Mouse (Mus musculus) cortical plate, adult 2 months (tissue): ENCODE measurements around the gene Trabd.

ENCODE experiments used
- CTCF ChIP-seq: fragments of 200-500 bp; IDR thresholded peaks from 2 replicates; pipeline ENCODE4 v1.5.1; 2011; ENCODE audit warnings: mild to moderate bottlenecking, control low read depth, low read length; ENCODE audit not compliant: insufficient read depth; ENCODE audit errors: extremely low read depth
- POLR2A ChIP-seq: fragments of 200-500 bp; IDR thresholded peaks from 2 replicates; pipeline ENCODE4 v1.6.1; 2011; ENCODE audit warnings: mild to moderate bottlenecking, low read length, control low read depth; ENCODE audit not compliant: insufficient read depth; ENCODE audit errors: extremely low read depth

DNA sequence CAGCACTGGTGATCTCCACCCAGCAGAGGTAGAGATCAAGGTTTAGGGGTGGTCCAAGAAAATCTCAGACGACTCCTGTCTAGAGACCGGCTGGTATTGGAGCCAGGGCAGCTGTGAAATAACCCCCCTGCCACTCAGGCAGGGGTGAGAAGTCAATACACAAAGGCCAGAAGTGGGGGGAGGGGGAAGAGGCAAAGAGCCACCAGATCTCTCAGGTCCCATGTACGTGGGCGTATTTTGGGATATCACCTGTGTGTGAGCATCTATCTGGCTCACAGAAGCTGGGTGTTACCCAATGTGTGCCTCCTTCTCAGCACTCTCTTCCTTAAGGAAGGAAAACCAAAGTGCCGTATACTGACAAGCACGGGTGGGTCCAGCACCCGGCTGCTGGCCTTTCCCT lies 11.9 kb upstream of the Trabd start:
- TF ChIP-seq POLR2A, result no peak
- TF ChIP-seq CTCF, result no peak
